Mouse (Mus musculus) kidney, postnatal 4 days (tissue): Measurements from ENCODE around the gene Pus7l.

Source experiments
- DNase-seq, 2 experiments: peaks; one replicate each; pipeline ENCODE4 v3.0.0; 2021; ENCODE audit warnings: mixed read lengths in 2 of 2

Pus7l gene

GRCm38 (mm10) chr15:94475975-94476374 lies 67.4 kb downstream of the Pus7l start:
- DNase-seq, result no peak
